13 mouse cellular contexts compared by ENCODE assay signal in the genomic region with DNA sequence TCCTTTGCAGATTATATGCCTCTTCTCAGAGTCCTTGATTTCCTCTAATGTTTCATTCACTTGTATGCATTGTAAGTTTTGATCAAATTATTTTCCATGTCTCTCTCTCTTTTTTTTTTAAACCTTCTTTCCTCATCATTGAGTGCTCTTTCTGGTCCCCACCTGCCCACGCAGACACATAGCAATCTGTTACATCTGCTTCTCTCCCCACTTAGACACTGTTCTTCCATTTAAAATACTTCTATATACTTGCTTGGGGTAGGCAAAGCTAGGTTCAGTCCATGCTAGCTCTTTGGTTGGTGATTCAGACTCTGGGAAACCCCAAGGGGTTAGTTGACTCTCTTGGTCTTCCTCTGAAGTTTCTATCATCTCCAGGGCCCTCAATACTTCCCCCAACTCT.
"Had no signal": no experiment of that assay in that cellular context is flagged by ENCODE, and none has a peak within 500 bp of the region (broad histone marks: within the 10 kb centered on the region; RNA-seq: fewer than 3 reads in every experiment).

No protein-coding gene starts in this region.

- H3K4me3 ChIP-seq: liver, embryonic 13.5 days; stomach, embryonic 15.5 days had no signal

- H3K27ac ChIP-seq: kidney, postnatal 0 days; liver, embryonic 13.5 days; stomach, embryonic 15.5 days had no signal

- DNase-seq: kidney, adult 2 months; kidney, postnatal 36 days; liver, embryonic 13.5 days; lung, adult 2 months; lung, postnatal 14 days; lung, postnatal 4 days; midbrain, embryonic 14.5 days; right cerebral cortex, postnatal 25 days; spleen, adult 18-20 months; thymus, adult 18-20 months; thymus, postnatal 36 days had no signal
